In genomic region chr19:33259164-33259563, GRCm38 (mm10) we compare ENCODE assay signal across 16 mouse cellular contexts.
"Had no signal": no experiment of that assay in that cellular context is flagged by ENCODE, and none has a peak within 500 bp of the region (broad histone marks: within the 10 kb centered on the region; RNA-seq: fewer than 3 reads in every experiment).

No protein-coding gene starts in this region.

- H3K9ac ChIP-seq: neural tube, embryonic 12.5 days; neural tube, embryonic 13.5 days; stomach, embryonic 15.5 days had no signal

- H3K27me3 ChIP-seq: neural tube, embryonic 12.5 days; neural tube, embryonic 13.5 days; stomach, embryonic 15.5 days had no signal

- H3K4me2 ChIP-seq: neural tube, embryonic 12.5 days; neural tube, embryonic 13.5 days; stomach, embryonic 15.5 days had no signal

- H3K9me3 ChIP-seq: neural tube, embryonic 12.5 days; neural tube, embryonic 13.5 days; stomach, embryonic 15.5 days had no signal

- H3K36me3 ChIP-seq: neural tube, embryonic 12.5 days; neural tube, embryonic 13.5 days; stomach, embryonic 15.5 days had no signal

- DNase-seq: retina, postnatal 1 day; right cerebral cortex, adult 18-20 months; right cerebral cortex, postnatal 14 days; right cerebral cortex, postnatal 25 days; right cerebral cortex, postnatal 4 days; spleen, adult 18-20 months; thymus, adult 18-20 months; thymus, adult 2 months; thymus, postnatal 14 days; thymus, postnatal 25 days; thymus, postnatal 36 days; thymus, postnatal 4 days had no signal

- H3K4me3 ChIP-seq: neural tube, embryonic 12.5 days; neural tube, embryonic 13.5 days; stomach, embryonic 15.5 days had no signal

- H3K27ac ChIP-seq: neural tube, embryonic 12.5 days; neural tube, embryonic 13.5 days; stomach, embryonic 15.5 days; stomach, postnatal 0 days had no signal

- H3K4me1 ChIP-seq: neural tube, embryonic 12.5 days; neural tube, embryonic 13.5 days; stomach, embryonic 15.5 days had no signal
